ENCODE assay signal across 10 mouse cellular contexts in the genomic region with DNA sequence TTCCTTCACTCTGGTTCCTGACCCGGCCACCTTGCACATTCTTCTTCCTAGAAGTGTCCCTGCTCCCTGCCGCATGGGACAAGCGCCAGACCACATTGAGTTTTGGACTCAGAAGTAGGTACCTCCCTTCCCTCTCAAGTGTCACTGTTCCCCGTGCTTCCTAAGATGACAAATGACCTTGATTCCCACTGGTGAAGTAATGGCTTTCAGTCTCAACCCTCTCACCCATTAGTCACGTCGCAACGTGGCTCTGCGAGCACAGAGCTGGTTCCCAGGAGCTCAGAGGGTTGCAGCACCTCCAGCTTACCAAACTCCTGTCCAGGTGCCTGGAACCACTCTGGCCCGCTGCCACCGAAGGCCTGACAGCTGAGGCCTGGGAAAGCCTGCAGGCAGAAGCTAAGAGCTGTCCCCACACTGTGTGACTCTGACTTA. TPM values are rescaled to one million over a fixed set of nuclear protein-coding genes. Genes with fewer than 3 reads are reported as not detected.
A peak's percentile ranks its signal among the peaks of the same experiment; 100 is the strongest.
DNase-seq lines count a peak whose midpoint lies in the region; ATAC-seq and TF ChIP-seq lines count a peak whose summit lies in the region.
"Had no signal": no experiment of that assay in that cellular context is flagged by ENCODE, and none has a peak within 500 bp of the region (broad histone marks: within the 10 kb centered on the region; RNA-seq: fewer than 3 reads in every experiment).

No protein-coding gene starts in this region.

- 58% methylated on average over 10 of the region's 10 CpGs for WGBS in neural tube, embryonic 13.5 days
- 55% methylated on average over 10 of the region's 10 CpGs for WGBS in neural tube, embryonic 15.5 days
- WGBS in heart, embryonic 10.5 days = 72% methylated on average over 10 of the region's 10 CpGs
- 74% methylated on average over 10 of the region's 10 CpGs for WGBS in limb, embryonic 10.5 days
- 83% methylated on average over 10 of the region's 10 CpGs for WGBS in thymus, adult 2 months

- H3K27me3 ChIP-seq in neural tube, embryonic 13.5 days = no peaks in the 10 kb centered on the region
- H3K27me3 ChIP-seq in neural tube, embryonic 15.5 days (replicated peaks) = no peaks in the 10 kb centered on the region
- peaks cover 9% of the 10 kb centered on the region; the same call in 1 of the 2 replicates for H3K27me3 ChIP-seq in heart, embryonic 10.5 days (ENCODE audit: insufficient read depth, poor library complexity, severe bottlenecking)
- H3K27me3 ChIP-seq in limb, embryonic 10.5 days (ENCODE audit: low read depth, poor library complexity, severe bottlenecking) = peaks cover 9% of the 10 kb centered on the region; the same call in 1 of the 2 replicates
- no peaks in the 10 kb centered on the region for H3K27me3 ChIP-seq in thymus, adult 2 months (ENCODE audit: control insufficient read depth, insufficient read depth, low read length)
- H3K27me3 ChIP-seq: forebrain, embryonic 15.5 days; midbrain, embryonic 13.5 days had no signal

- H3K9me3 ChIP-seq in neural tube, embryonic 13.5 days = no peaks in the 10 kb centered on the region
- no peaks in the 10 kb centered on the region for H3K9me3 ChIP-seq in neural tube, embryonic 15.5 days (replicated peaks)
- no peaks in the 10 kb centered on the region for H3K9me3 ChIP-seq in heart, embryonic 10.5 days
- H3K9me3 ChIP-seq in limb, embryonic 10.5 days (replicated peaks) = no peaks in the 10 kb centered on the region
- H3K9me3 ChIP-seq: forebrain, embryonic 15.5 days had no signal

- H3K4me1 ChIP-seq in neural tube, embryonic 13.5 days (replicated peaks) = peaks cover 28% of the 10 kb centered on the region
- H3K4me1 ChIP-seq in neural tube, embryonic 15.5 days = peaks cover 15% of the 10 kb centered on the region
- H3K4me1 ChIP-seq in heart, embryonic 10.5 days = peaks cover 34% of the 10 kb centered on the region
- H3K4me1 ChIP-seq in limb, embryonic 10.5 days = peaks cover 32% of the 10 kb centered on the region
- H3K4me1 ChIP-seq in thymus, adult 2 months (replicated peaks; ENCODE audit: control insufficient read depth, insufficient read depth, low read length) = peaks cover 10% of the 10 kb centered on the region

- no peak overlapping the region for H3K4me2 ChIP-seq in neural tube, embryonic 13.5 days
- H3K4me2 ChIP-seq in neural tube, embryonic 15.5 days = no peak overlapping the region
- H3K4me2 ChIP-seq: forebrain, embryonic 15.5 days; midbrain, embryonic 13.5 days had no signal

- no peak for ATAC-seq in neural tube, embryonic 13.5 days (ENCODE audit: low read depth)
- ATAC-seq in neural tube, embryonic 15.5 days (ENCODE audit: low FRiP score) = no peak
- ATAC-seq: forebrain, embryonic 15.5 days; midbrain, embryonic 13.5 days had no signal

- 0 out of 2 replicates have a peak overlapping the region, but pooled peaks have one; percentile 14 for H3K27ac ChIP-seq in neural tube, embryonic 13.5 days (replicated peaks)
- no peak overlapping the region for H3K27ac ChIP-seq in neural tube, embryonic 15.5 days (replicated peaks)
- peak overlapping the region; percentile 57; the same call in 1 of the 2 replicates for H3K27ac ChIP-seq in heart, embryonic 10.5 days
- peak overlapping the region; percentile 10; the same call in 1 of the 2 replicates for H3K27ac ChIP-seq in limb, embryonic 10.5 days
- H3K27ac ChIP-seq in thymus, adult 2 months (ENCODE audit: control insufficient read depth, insufficient read depth, low read length) = no peak overlapping the region
- H3K27ac ChIP-seq: forebrain, embryonic 15.5 days; midbrain, embryonic 13.5 days had no signal

- no peak overlapping the region for H3K4me3 ChIP-seq in neural tube, embryonic 13.5 days
- no peak overlapping the region for H3K4me3 ChIP-seq in neural tube, embryonic 15.5 days (replicated peaks)
- H3K4me3 ChIP-seq in heart, embryonic 10.5 days = no peak overlapping the region
- H3K4me3 ChIP-seq in limb, embryonic 10.5 days = no peak overlapping the region
- no peak overlapping the region for H3K4me3 ChIP-seq in thymus, adult 2 months (ENCODE audit: control insufficient read depth, insufficient read depth, low read length)
- H3K4me3 ChIP-seq: forebrain, embryonic 15.5 days; midbrain, embryonic 13.5 days had no signal

- TF ChIP-seq CTCF in thymus, adult 2 months (IDR thresholded peaks at IDR 0.05; ENCODE audit: borderline replicate concordance, control insufficient read depth, extremely low read depth, insufficient read depth, low read length, poor library complexity) = no peak

- no peak for TF ChIP-seq POLR2A in thymus, adult 2 months (IDR thresholded peaks at IDR 0.05; ENCODE audit: control insufficient read depth, extremely low read depth, insufficient read depth, low read length, poor library complexity)

- H3K9ac ChIP-seq in neural tube, embryonic 13.5 days = no peak overlapping the region
- no peak overlapping the region for H3K9ac ChIP-seq in neural tube, embryonic 15.5 days (replicated peaks)
- H3K9ac ChIP-seq: forebrain, embryonic 15.5 days; midbrain, embryonic 13.5 days had no signal

- no peak for DNase-seq in heart, embryonic 10.5 days (ENCODE audit: low spot score)
- DNase-seq in limb, embryonic 10.5 days (ENCODE audit: low spot score) = no peak
- DNase-seq in layer of hippocampus, postnatal 14 days (ENCODE audit: low spot score in 2 of 2) = no peak
- no peak for DNase-seq in thymus, postnatal 14 days
- no peak for DNase-seq in thymus, adult 2 months
- DNase-seq: right cerebral cortex, postnatal 14 days had no signal

- no peaks in the 10 kb centered on the region for H3K36me3 ChIP-seq in neural tube, embryonic 13.5 days
- no peaks in the 10 kb centered on the region for H3K36me3 ChIP-seq in neural tube, embryonic 15.5 days
- H3K36me3 ChIP-seq in heart, embryonic 10.5 days = no peaks in the 10 kb centered on the region
- no peaks in the 10 kb centered on the region for H3K36me3 ChIP-seq in limb, embryonic 10.5 days
- H3K36me3 ChIP-seq in thymus, adult 2 months (ENCODE audit: control insufficient read depth, insufficient read depth, low read length) = no peaks in the 10 kb centered on the region
- H3K36me3 ChIP-seq: forebrain, embryonic 15.5 days; midbrain, embryonic 13.5 days had no signal

RNA-seq across cellular contexts. Expression of a gene that starts 36.3 kb away (rescaled TPM):
- polyA plus RNA-seq in neural tube, embryonic 13.5 days (2015; fragmentation: Nextera tagmentation; extraction: Ambion mirVana) = 201 and 211 TPM in 2 replicates
- polyA plus RNA-seq in neural tube, embryonic 15.5 days (2015; fragmentation: Nextera tagmentation; extraction: Ambion mirVana) = 225 and 227 TPM in 2 replicates
- 276 and 307 TPM in 2 replicates for polyA plus RNA-seq in heart, embryonic 10.5 days (2016; fragmentation: Nextera tagmentation; extraction: Ambion mirVana)
- 301 and 341 TPM in 2 replicates for polyA plus RNA-seq in limb, embryonic 10.5 days (2016; fragmentation: Nextera tagmentation; extraction: Ambion mirVana)
- total RNA-seq in layer of hippocampus, postnatal 14 days (2021) = 100 to 1,000 TPM; 165 to 178 TPM
- polyA plus RNA-seq in thymus, adult 2 months (2012; rRNA removed) = 432 and 529 TPM in 2 replicates

Comparison
In these comparisons a context has a peak if more than half of its experiments do, and no peak if none do; other contexts are left out.
1. H3K27ac ChIP-seq: peak in neural tube, embryonic 13.5 days (single experiment), heart, embryonic 10.5 days (single experiment) and limb, embryonic 10.5 days (single experiment); none in neural tube, embryonic 15.5 days (single experiment) and thymus, adult 2 months (single experiment).